Mouse (Mus musculus): ENCODE results near the gene Six1.
"Not testable (repeated sequence)": the region's sequence is repeated elsewhere in the genome, so short reads cannot be mapped to it uniquely, and the experiment has no call there.

The Six1 gene

GRCm38 (mm10) chr12:73032665-73033064 is 21.0 kb downstream of the Six1 start:
- DNase-seq: no peak

DNA sequence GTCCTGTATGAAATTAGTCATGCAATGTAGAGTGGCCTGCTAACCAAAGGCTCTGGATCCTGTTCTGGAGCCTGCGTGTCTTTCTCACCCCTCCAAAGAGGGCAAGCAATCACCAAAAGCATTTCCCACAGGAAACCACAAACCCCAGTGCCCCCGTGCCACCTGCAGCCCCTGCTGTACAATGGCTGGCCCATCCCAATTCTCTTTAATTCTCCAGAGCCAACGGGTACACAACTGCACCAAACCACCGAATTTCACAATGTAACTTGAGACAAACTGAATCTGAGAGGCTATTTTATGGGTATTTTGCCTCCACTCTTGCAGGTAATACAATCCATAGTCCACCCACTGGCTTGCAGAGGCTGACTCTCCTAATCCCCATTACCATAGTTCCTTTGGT is 22.4 kb downstream of the Six1 start:
- DNase-seq: no peak

DNA sequence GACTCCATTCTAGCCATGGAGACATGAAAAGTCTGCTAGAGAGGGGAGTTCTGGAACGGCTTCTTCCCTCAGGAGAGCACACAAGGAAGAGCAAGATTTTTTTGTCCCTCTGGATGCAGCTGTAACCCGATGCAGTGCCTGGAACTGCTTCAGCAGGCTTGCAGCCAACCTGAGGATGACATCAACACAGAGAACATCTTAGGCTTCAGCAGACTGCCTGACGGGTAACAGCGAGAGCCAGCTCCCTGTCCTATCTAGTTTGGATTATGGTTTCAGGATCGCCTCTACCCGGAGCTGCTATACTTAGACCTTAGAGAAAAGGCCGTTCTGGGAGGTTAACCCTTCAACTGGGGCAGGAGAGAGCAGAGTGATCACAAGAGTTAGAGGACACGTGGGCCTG is 28.2 kb downstream of the Six1 start:
- no peak for DNase-seq

DNA sequence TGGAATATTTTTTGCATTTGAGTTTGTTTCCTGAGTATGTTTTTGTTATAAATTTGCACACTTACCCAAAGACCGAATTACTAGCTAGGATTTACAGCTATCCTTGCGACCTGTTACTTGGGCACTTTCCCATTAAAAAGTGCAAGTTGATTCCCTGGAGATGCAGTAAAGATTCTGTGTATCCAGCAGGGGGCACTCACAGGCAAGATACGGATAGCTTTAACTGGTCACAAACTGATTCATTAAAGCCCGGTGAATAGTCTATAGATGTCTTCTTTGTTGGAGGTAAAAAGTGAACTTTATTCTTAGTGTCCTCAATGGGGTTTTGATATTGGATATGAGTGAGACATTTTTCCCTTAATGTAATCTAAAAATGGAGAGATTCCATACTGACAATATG is 32.7 kb downstream of the Six1 start:
- peak; percentile 44 for DNase-seq

DNA sequence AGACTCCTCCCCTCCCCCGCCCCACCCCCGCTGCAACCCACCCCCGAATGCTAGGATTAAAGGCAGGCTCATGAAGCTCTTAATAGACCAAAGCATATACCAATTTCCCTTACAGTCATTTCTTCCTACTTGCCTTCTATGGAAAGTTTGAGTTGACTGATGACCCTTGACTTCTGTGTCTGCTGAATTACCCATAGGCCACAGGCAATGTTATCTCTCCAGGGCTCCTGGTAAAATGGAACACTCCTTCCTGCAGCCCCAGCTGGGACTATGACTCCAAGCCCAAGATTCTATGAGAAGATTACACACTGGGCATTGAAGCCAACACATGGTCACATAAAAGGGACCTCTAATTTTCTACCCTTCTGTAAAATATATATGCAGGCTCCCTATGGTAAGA is 33.3 kb downstream of the Six1 start:
- DNase-seq: no peak

DNA sequence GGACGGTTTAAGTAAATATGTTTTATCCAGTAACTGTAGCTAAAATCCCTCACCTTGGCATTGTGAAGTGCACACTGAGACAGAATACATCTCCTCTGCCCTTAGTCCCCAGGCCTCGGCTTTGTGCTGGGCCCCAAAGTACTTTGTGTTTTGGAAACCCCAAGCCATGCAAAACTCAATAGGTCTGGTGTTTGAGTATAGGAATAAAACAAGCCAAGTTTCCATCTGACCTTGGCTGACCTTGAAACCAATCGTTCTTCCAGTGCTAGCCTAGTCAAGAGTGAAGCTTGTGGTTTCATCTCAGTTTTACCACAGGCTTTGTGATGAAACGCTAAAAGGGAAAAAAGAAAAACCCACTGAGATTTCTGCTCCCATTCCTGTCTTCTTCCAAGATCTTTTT is 34.8 kb downstream of the Six1 start:
- DNase-seq: no peak

DNA sequence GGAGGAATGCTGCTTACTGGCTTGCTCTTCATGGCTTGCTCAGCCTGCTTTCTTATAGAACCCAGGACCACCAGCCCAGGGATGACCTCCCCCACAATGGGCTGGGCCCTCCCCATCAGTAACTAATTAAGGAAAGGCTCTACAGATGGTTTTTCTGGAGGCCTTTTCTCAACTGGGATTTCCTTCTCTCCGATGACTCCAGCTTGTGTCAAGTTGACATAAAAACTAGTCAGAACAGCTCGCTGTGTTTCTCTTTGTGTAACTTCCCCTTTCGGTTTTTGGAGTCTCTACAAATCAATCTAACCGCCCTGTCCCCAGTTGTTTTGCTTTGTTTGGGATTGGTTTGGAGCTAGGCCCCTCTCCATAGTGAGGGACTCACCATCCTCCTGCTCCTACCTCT is 37.5 kb downstream of the Six1 start:
- no peak for DNase-seq

- no peak for DNase-seq
Observed at GRCm38 (mm10) chr12:73014311-73014710, 39.4 kb downstream of the Six1 start.

DNA sequence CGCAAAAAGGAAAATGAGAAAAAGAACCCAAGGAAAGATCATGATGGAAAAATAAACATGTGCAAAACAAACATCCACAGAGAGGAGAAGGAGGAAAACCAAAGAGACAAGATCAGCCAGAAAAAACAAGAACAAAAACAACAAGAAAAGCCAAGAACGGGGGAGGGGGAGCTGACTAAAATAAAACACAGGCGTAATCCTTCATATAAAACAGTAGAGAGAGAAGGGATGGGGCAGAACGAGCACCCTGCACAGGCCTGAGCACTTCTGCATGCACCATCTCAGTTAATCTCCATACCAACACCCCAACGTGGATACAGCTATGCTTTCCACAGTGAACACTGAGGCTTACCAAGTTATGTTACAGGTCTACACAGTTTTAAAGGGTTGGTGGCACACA is 40.9 kb downstream of the Six1 start:
- DNase-seq: no peak

DNA sequence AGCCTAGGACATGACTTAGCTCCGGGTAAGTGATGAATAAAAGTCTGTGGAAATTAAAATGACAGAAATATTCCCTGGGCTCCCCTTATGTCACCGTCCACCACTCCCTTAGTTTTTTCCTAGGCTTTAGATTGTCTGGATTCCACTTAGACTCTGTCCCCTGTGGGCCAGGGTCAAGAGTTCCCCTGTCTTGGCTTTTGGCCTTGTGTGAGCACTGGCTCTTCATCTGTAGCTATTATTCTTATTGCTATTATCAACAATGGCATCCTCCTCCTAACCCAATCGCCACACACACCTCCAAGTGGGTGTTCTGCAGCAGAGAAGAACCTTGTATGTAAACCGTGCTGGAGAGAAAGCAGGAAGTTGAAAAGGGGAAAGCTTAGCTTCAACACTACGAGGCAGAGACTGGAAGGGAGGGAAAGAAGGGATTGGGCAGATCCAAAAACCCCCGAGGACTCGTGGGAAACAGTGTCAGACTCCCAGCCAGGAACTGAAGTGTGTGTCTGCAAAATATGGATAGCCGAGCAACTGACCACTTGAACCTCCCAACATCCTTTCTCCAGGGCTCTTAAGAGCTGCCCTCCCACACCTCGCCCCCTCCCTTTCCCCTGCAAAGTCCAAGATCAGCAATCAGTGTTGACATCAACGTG is 41.4 kb downstream of the Six1 start:
- DNase-seq: no peak

GRCm38 (mm10) chr12:73002903-73003302 is 50.8 kb downstream of the Six1 start:
- DNase-seq: not testable (repeated sequence)

DNA sequence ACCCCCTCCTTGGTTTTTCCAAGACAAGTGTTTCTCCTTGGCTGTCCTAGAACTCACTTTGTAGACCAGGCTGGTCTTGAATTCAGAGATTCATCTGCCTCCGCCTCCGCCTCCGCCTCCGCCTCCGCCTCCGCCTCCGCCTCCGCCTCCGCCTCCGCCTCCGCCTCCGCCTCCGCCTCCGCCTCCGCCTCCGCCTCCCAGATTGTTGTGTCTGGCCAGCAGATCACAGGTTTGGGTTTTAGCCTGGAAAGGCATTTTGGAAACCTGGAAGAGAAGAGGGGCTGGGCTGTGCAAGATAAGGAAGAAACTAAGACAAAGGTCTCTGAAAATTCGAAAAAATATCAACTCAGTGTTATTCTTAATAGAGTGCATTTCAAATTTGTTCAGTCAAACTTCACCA is 51.4 kb downstream of the Six1 start:
- DNase-seq: not testable (repeated sequence)

GRCm38 (mm10) chr12:72998105-72999001 is 55.3 kb downstream of the Six1 start:
- no peak for DNase-seq

GRCm38 (mm10) chr12:72996646-72997045 is 57.0 kb downstream of the Six1 start:
- DNase-seq: no peak

All from cerebellum, adult 11 months (tissue).